Mouse (Mus musculus): Measurements from ENCODE around the gene Ccdc62.

DNA sequence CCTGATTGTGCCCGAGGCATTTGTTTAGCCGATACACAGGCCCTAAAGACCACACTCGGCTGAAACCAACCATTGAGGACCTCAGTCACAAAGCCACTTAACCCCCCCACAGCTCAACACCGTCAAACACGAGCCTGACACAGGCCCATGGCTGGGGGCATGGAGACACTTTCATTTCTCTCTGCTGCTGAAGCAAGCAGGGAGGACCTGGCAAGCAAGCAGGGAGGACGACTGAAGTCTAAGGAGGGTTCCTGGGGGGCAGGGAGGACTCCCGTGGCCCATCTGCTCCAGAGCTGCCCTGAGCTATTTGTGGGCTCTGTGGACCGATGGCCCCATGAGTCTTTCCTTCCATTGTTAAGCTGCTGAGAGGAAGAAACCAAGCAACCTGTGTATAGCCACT lies 81.4 kb downstream of the Ccdc62 start:
- TF ChIP-seq EP300 (IDR thresholded peaks at IDR 0.05; ENCODE audit: low read depth) (no peak), CTCF (IDR thresholded peaks at IDR 0.05; ENCODE audit: low read depth) (no peak)

Measured in liver, embryonic 14.5 days (tissue).